Mouse (Mus musculus) left cerebral cortex, postnatal 36 days (tissue): Measurements from ENCODE around the gene Olfr844. TPM values are rescaled to one million over a fixed set of nuclear protein-coding genes. Genes with fewer than 3 reads are reported as not detected.

Source experiments
- DNase-seq, 2 experiments: peaks; one replicate each; pipeline ENCODE4 v3.0.0; 2021 to 2022; ENCODE audit warnings: low spot score in 2 of 2, mixed read lengths in 1 of 2
- intact Hi-C: fragments of 180-260 bp; cut with DNase I; formaldehyde crosslinking; loops from one replicate; pipeline ENCODE4 v1.15.1; 2025
- total RNA-seq, 2 experiments: library from RNA; stranded (reverse); gene quantifications; 2 replicates each; pipeline ENCODE4 v1.2.3; 2021

The Olfr844 gene
- not detected for total RNA-seq

DNA sequence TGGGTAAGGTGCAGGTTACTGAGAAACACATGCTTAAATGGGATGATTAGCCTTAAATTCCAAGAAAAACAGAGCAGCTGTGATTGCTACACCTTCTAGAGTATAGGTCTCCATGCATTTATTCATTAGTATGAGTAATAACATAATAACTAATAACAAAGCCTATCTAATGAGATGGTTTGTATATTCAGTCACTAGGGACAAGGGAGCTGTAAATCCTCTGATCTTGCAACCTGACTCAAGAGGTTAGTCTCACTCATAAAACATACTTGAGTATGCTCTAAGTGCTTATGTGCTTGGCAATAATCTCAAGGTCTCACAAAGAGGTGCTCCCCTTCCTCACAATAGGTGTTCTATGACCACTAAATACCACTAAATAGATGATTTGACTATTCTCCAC, at the start of gene Olfr844:
Gene Olfr844, plus strand, starts transcription at position 301 of the 400 bp plus-strand sequence.
- no peak for DNase-seq
- intact Hi-C loops: no loop called here

DNA sequence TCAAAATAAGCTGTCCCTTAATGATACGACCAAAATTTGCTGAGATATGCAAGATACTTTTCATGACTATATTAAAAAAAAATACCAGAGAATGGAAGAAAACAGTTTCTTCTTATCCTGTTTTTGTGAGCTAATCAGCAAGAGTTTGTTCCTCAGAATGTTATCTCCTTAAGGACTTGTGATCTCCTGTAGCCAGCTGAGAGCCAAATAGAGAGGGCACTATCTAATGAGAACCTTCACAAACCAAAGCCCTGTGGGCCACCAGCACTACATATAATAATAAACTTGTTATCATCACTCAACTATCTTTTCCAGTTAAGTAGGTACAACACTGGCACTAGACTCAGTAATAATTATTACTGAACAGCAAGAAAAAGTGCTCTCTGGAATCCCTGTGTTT, 20.0 kb downstream of the Olfr844 start, which contains the start of gene Olfr845:
Gene Olfr845, plus strand, starts transcription at position 301 of the 400 bp plus-strand sequence.
- DNase-seq: no peak
- intact Hi-C loops: no loop called here

DNA sequence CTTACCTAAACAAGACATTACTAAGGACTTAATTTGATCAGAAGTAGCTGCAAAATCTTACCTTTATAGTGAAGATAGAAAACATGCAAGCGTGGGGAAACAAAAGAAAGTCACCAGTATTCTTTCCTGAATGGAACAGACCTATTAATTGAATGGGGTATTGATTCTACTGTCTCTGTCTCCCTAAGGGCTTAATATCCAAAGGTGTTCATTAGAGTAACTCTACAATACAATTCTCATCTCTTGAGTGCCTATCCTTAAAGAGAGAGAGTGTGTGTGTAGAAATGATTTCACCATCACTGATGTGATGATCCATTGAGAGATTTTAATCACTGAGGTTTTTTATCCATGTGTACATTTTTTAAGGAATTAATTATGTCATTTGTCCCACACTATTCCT, 47.8 kb downstream of the Olfr844 start, which contains the start of gene Olfr846:
Gene Olfr846, minus strand, starts transcription at position 101 of the 400 bp plus-strand sequence.
- no peak for DNase-seq
- intact Hi-C loops: no loop called here

Other genes starting within 250 kb of the Olfr844 start
- not detected for gene Olfr836, start 196.0 kb upstream of the Olfr844 start, total RNA-seq
- not detected for gene Olfr837, start 180.0 kb upstream of the Olfr844 start, total RNA-seq
- under 1 TPM in 1 of 2 experiments, not detected in 1; 0.09 TPM for gene Olfr839-ps1, start 139.0 kb upstream of the Olfr844 start, total RNA-seq
- gene Olfr843, start 64.4 kb upstream of the Olfr844 start, total RNA-seq: not detected
- not detected for gene Olfr845, start 20.1 kb downstream of the Olfr844 start, total RNA-seq
- gene Olfr846, start 47.7 kb downstream of the Olfr844 start, total RNA-seq: not detected
- not detected for gene Olfr847, start 62.3 kb downstream of the Olfr844 start, total RNA-seq
- not detected for gene Olfr849, start 123.9 kb downstream of the Olfr844 start, total RNA-seq
- not detected for gene Olfr850, start 161.9 kb downstream of the Olfr844 start, total RNA-seq
- gene Olfr851, start 176.9 kb downstream of the Olfr844 start, total RNA-seq: not detected
- not detected for gene Olfr853, start 224.7 kb downstream of the Olfr844 start, total RNA-seq